Mouse (Mus musculus): ENCODE data around the gene Nr0b2. TPM values are rescaled to one million over a fixed set of nuclear protein-coding genes. Genes with fewer than 3 reads are reported as not detected.
A peak's percentile ranks its signal among the peaks of the same experiment; 100 is the strongest.

Nr0b2 gene
- total and polyA plus RNA-seq, 3 experiments: 0.04 TPM; not detected in 2

DNA sequence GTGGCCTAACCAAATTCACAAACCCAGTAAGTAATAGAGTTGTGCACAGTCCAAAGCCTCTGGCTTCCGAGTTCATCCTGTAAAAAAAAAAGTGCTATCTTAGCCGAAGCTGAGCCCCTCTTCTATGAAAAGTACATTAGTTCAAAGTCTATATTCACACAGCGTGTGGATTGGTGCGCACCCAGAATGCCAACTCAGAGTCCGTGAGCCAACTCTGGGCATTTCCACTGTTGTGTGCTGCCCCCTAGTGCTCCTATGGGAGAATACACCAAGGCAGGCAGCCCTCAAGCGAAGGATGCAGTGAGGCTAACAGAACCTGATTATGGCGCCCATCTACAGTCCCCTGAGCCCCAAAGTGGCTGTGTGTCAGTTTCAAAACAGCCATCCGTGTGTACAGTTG is 40.2 kb upstream of the Nr0b2 start:
- Histone ChIP-seq H3K9me3 (replicated peaks) (no peaks in the 10 kb centered on the region), H3K27me3 (ENCODE audit: insufficient read depth, low read length) (peaks cover 14% of the 10 kb centered on the region), H3K36me3 (replicated peaks) (no peaks in the 10 kb centered on the region), H3K4me1 (ENCODE audit: insufficient read depth, low read depth, low read length) (no peaks in the 10 kb centered on the region), H3K4me3 (ENCODE audit: low read depth, low read length) (no peak overlapping the region)
- DNase-seq (ENCODE audit: low spot score) (peak; percentile 33), ATAC-seq (ENCODE audit: extremely low read depth, insufficient number of reproducible peaks, low FRiP score, poor library complexity, severe bottlenecking) (no peak)
- peak; percentile 87 for TF ChIP-seq CTCF (IDR thresholded peaks at IDR 0.05; ENCODE audit: low read depth, low read length)
- no peak for TF ChIP-seq GATA1 (IDR thresholded peaks at IDR 0.05; ENCODE audit: borderline replicate concordance, low read length)

DNA sequence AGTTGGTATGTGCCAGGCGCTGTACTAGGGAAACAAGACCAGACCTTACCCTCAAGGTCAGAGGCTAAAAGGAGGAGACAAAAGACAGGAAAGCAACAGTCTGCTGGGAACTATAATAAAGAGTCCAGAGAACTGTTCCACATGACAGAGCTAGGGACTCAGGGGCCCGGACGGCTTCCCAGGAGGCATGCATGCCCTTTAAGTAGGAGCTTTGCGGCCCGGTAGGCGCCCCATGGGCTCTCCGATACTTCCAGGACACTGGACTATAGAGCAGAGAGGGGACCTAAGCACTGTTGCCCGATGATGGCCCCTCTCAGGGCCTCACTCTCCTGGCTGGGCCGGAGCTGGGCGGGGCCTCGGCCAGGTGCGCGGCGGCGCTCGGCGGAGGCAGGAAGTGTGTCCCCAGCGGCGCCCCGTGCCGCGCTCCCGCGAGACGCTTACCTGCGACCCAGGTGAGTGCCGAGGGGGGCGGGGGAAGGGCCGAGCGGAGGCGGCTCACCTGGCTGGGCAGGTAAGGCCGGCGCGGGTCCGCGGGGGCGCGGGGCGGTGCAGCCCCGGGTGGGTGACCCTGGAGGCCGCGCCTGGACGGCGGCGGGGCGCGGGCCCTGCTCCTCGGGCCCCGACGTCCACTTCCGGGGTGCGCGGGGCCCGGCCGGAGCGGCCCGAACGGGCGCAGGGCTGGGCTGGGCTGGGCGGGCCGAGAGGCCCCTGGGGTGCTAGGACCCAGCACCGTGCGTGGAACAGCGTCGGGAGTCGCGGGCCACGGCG is 34.4 kb upstream of the Nr0b2 start, which contains the start of gene Kdf1:
Kdf1 (plus strand) TSS at position 363 of the 768 bp plus-strand sequence.
- H3K36me3 ChIP-seq (replicated peaks): no peaks in the 10 kb centered on the region
- H3K27me3 ChIP-seq (ENCODE audit: insufficient read depth, low read length): peaks cover 25% of the 10 kb centered on the region
- TF ChIP-seq GATA1 (IDR thresholded peaks at IDR 0.05; ENCODE audit: borderline replicate concordance, low read length): no peak
- TF ChIP-seq CTCF (IDR thresholded peaks at IDR 0.05; ENCODE audit: low read depth, low read length): no peak
- no peak for TF ChIP-seq GATA2 (IDR thresholded peaks at IDR 0.05; ENCODE audit: borderline replicate concordance, low read depth, low read length)
- TF ChIP-seq POLR2AphosphoS5 (IDR thresholded peaks at IDR 0.05; ENCODE audit: insufficient replicate concordance, low read depth, low read length): no peak
- TF ChIP-seq TAL1 (conservative IDR thresholded peaks at IDR 0.05; ENCODE audit: low read depth, low read length): no peak
- no peaks in the 10 kb centered on the region for H3K9me3 ChIP-seq (replicated peaks)
- no peak within 1 kb of the TSS; the same call in 1 of the 2 replicates for H3K4me3 ChIP-seq (ENCODE audit: low read depth, low read length)
- DNase-seq (ENCODE audit: low spot score) (no peak), ATAC-seq (ENCODE audit: extremely low read depth, insufficient number of reproducible peaks, low FRiP score, poor library complexity, severe bottlenecking) (no peak)
- no peaks in the 10 kb centered on the region for H3K4me1 ChIP-seq (ENCODE audit: insufficient read depth, low read depth, low read length)

DNA sequence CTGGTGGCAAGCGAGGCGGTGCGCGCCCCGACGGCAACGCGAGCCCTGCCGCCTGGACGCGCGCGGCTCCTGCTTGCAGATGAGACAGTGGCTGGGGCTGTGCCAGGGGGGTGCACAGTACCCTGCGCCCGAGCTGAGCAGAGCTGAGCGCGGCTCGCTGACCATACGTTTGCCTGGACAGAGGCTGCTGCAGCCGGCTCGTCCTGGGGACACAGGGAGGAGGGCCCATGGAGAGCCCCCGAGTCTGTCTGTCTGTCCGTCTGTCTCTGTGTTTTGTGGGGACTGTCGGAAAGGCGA is 33.9 kb upstream of the Nr0b2 start:
- Histone ChIP-seq H3K9me3 (replicated peaks) (no peaks in the 10 kb centered on the region), H3K4me3 (ENCODE audit: low read depth, low read length) (no peak overlapping the region), H3K27me3 (ENCODE audit: insufficient read depth, low read length) (peaks cover 25% of the 10 kb centered on the region), H3K4me1 (ENCODE audit: insufficient read depth, low read depth, low read length) (no peaks in the 10 kb centered on the region), H3K36me3 (replicated peaks) (no peaks in the 10 kb centered on the region)
- TF ChIP-seq GATA2 (IDR thresholded peaks at IDR 0.05; ENCODE audit: borderline replicate concordance, low read depth, low read length) (no peak), TAL1 (conservative IDR thresholded peaks at IDR 0.05; ENCODE audit: low read depth, low read length) (no peak), GATA1 (IDR thresholded peaks at IDR 0.05; ENCODE audit: borderline replicate concordance, low read length) (no peak), CTCF (IDR thresholded peaks at IDR 0.05; ENCODE audit: low read depth, low read length) (no peak), POLR2AphosphoS5 (IDR thresholded peaks at IDR 0.05; ENCODE audit: insufficient replicate concordance, low read depth, low read length) (no peak)
- DNase-seq (ENCODE audit: low spot score) (no peak), ATAC-seq (ENCODE audit: extremely low read depth, insufficient number of reproducible peaks, low FRiP score, poor library complexity, severe bottlenecking) (no peak)

DNA sequence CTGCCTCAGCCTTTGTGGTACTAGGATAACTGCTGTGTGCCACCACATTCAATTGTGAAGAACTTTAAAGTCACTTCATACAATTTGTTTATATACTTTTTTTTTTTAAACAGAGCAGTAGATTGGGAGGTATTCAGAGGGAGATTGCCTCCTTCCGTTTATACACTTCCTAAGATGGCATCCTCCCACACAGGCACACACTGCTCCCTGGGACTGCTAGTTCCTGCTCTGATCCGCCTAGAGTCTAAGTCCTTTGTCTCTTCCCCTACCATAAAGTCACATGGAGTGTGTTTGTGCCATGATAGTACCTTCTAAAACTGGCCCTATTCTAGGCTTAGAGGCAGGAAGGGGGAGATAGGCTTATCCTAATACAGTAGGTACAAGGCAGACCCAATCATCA is 31.7 kb upstream of the Nr0b2 start:
- ATAC-seq (ENCODE audit: extremely low read depth, insufficient number of reproducible peaks, low FRiP score, poor library complexity, severe bottlenecking) (no peak), DNase-seq (ENCODE audit: low spot score) (no peak)
- Histone ChIP-seq H3K27me3 (ENCODE audit: insufficient read depth, low read length) (peaks cover 25% of the 10 kb centered on the region), H3K4me1 (ENCODE audit: insufficient read depth, low read depth, low read length) (no peaks in the 10 kb centered on the region), H3K9me3 (replicated peaks) (no peaks in the 10 kb centered on the region), H3K36me3 (replicated peaks) (no peaks in the 10 kb centered on the region), H3K4me3 (ENCODE audit: low read depth, low read length) (no peak overlapping the region)
- TF ChIP-seq GATA1 (IDR thresholded peaks at IDR 0.05; ENCODE audit: borderline replicate concordance, low read length) (no peak), TAL1 (conservative IDR thresholded peaks at IDR 0.05; ENCODE audit: low read depth, low read length) (no peak), POLR2AphosphoS5 (IDR thresholded peaks at IDR 0.05; ENCODE audit: insufficient replicate concordance, low read depth, low read length) (no peak), GATA2 (IDR thresholded peaks at IDR 0.05; ENCODE audit: borderline replicate concordance, low read depth, low read length) (no peak), CTCF (IDR thresholded peaks at IDR 0.05; ENCODE audit: low read depth, low read length) (no peak)

GRCm38 (mm10) chr4:133527788-133528187 is 25.4 kb upstream of the Nr0b2 start:
- no peak overlapping the region; the same call in 1 of the 2 replicates for H3K4me3 ChIP-seq (ENCODE audit: low read depth, low read length)
- no peaks in the 10 kb centered on the region for H3K9me3 ChIP-seq (replicated peaks)
- peaks cover 50% of the 10 kb centered on the region for H3K36me3 ChIP-seq (replicated peaks)
- DNase-seq (ENCODE audit: low spot score) (no peak), ATAC-seq (ENCODE audit: extremely low read depth, insufficient number of reproducible peaks, low FRiP score, poor library complexity, severe bottlenecking) (no peak)
- peaks cover 5% of the 10 kb centered on the region for H3K27me3 ChIP-seq (ENCODE audit: insufficient read depth, low read length)
- H3K4me1 ChIP-seq (ENCODE audit: insufficient read depth, low read depth, low read length): peaks cover 12% of the 10 kb centered on the region
- no peak for TF ChIP-seq POLR2AphosphoS5 (IDR thresholded peaks at IDR 0.05; ENCODE audit: insufficient replicate concordance, low read depth, low read length)
- TF ChIP-seq GATA1 (IDR thresholded peaks at IDR 0.05; ENCODE audit: borderline replicate concordance, low read length): no peak
- TF ChIP-seq GATA2 (IDR thresholded peaks at IDR 0.05; ENCODE audit: borderline replicate concordance, low read depth, low read length): no peak
- no peak for TF ChIP-seq TAL1 (conservative IDR thresholded peaks at IDR 0.05; ENCODE audit: low read depth, low read length)
- no peak for TF ChIP-seq CTCF (IDR thresholded peaks at IDR 0.05; ENCODE audit: low read depth, low read length)

DNA sequence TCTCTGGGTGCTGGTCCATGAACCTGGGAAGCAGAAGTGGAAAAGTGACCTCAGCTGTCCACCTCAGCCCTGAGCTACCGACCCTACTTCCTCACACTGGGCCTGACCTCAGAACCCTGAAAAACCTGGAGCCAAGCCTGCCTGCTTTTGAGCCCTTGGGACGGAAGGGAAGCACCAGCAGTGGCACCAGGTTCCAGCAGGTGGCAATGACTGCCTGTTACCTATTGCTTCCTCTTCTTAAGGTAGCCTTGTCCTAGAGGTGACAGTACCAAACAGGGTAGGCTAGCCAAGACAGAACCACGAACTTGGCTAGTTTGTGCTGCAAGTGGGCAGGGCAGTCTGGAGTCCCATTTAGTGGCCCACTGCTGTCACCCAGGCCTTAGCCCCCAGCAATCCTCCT is 20.4 kb upstream of the Nr0b2 start:
- Histone ChIP-seq H3K4me3 (ENCODE audit: low read depth, low read length) (no peak overlapping the region), H3K36me3 (replicated peaks) (peaks cover 98% of the 10 kb centered on the region), H3K4me1 (ENCODE audit: insufficient read depth, low read depth, low read length) (peaks cover 19% of the 10 kb centered on the region), H3K27me3 (ENCODE audit: insufficient read depth, low read length) (no peaks in the 10 kb centered on the region), H3K9me3 (replicated peaks) (no peaks in the 10 kb centered on the region)
- DNase-seq (ENCODE audit: low spot score) (no peak), ATAC-seq (ENCODE audit: extremely low read depth, insufficient number of reproducible peaks, low FRiP score, poor library complexity, severe bottlenecking) (no peak)
- TF ChIP-seq GATA2 (IDR thresholded peaks at IDR 0.05; ENCODE audit: borderline replicate concordance, low read depth, low read length): no peak
- TF ChIP-seq TAL1 (conservative IDR thresholded peaks at IDR 0.05; ENCODE audit: low read depth, low read length): no peak
- no peak for TF ChIP-seq GATA1 (IDR thresholded peaks at IDR 0.05; ENCODE audit: borderline replicate concordance, low read length)
- TF ChIP-seq CTCF (IDR thresholded peaks at IDR 0.05; ENCODE audit: low read depth, low read length): no peak
- no peak for TF ChIP-seq POLR2AphosphoS5 (IDR thresholded peaks at IDR 0.05; ENCODE audit: insufficient replicate concordance, low read depth, low read length)
